Mouse (Mus musculus) kidney, adult 2 months (tissue): ENCODE data around the gene Gpx4.

Experiments
- CTCF ChIP-seq: fragments of 200-500 bp; conservative IDR thresholded peaks from 2 replicates; pipeline ENCODE4 v1.5.1; 2011; ENCODE audit warnings: low read depth, mild to moderate bottlenecking, control low read depth, low read length, moderate library complexity, mixed read lengths; ENCODE audit not compliant: insufficient read depth, insufficient read length
- POLR2A ChIP-seq: fragments of 200-500 bp; IDR thresholded peaks from one replicate; pipeline ENCODE4 v1.6.1; 2011; ENCODE audit warnings: low read depth, low read length, control low read depth

DNA sequence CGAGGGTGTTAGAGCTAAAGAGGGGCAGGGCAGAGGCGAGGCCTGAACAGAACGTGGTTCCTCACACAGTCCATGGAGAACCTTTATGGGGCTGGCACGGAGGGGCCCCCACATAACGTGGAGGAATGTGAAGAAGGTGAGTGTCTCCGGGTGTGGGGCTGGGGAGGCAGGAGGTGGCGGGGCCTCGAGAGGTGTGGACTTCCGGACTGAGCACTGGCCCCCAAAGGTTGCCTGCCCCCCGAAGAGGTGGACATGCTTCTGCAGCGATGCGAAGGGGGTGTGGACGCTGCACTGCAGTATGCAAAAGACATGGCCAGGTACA, 25.7 kb upstream of the Gpx4 start:
- TF ChIP-seq CTCF (no peak), POLR2A (no peak)
